Mouse (Mus musculus) heart, postnatal 0 days (tissue): ENCODE data around the gene Tead4.

Source experiments
- CTCF ChIP-seq: IDR thresholded peaks from 2 replicates; pipeline ENCODE4 v1.5.1; 2016; ENCODE audit warnings: antibody characterized with exemption, control low read depth, low read depth
- EP300 ChIP-seq: IDR thresholded peaks from 2 replicates; pipeline ENCODE4 v1.6.1; 2016; ENCODE audit warnings: antibody characterized with exemption, low read depth

GRCm38 (mm10) chr6:128300134-128301001 lies at the start of gene Tead4:
- TF ChIP-seq CTCF, result no peak
- no peak for TF ChIP-seq EP300
